Mouse (Mus musculus) limb, embryonic 13.5 days (tissue): ENCODE measurements around the gene Gm49510. TPM values are rescaled to one million over a fixed set of nuclear protein-coding genes. Genes with fewer than 3 reads are reported as not detected.
A peak's percentile ranks its signal among the peaks of the same experiment; 100 is the strongest.

Experiments used
- ATAC-seq: fragments of 200-750 bp; cut with Nextera tagmentation; 2 replicates; pipeline ENCODE4 v1.8.0; 2017; ENCODE audit warnings: low read depth, moderate number of reproducible peaks, moderate TSS enrichment; ENCODE audit not compliant: low FRiP score
- H3K27ac ChIP-seq: fragments of 300-500 bp; sonication (generic); 2 replicates; pipeline ENCODE4 v1.5.1; 2015; ENCODE audit warnings: inconsistent platforms, mild to moderate bottlenecking, moderate library complexity
- H3K27me3 ChIP-seq: fragments of 300-500 bp; sonication (generic); 2 replicates; pipeline ENCODE4 v1.6.1; 2015; ENCODE audit warnings: mild to moderate bottlenecking, inconsistent platforms
- H3K36me3 ChIP-seq: fragments of 300-500 bp; sonication (generic); 2 replicates; pipeline ENCODE4 v1.6.1; 2015; ENCODE audit warnings: inconsistent platforms, mild to moderate bottlenecking, moderate library complexity
- H3K4me1 ChIP-seq: fragments of 300-500 bp; sonication (generic); 2 replicates; pipeline ENCODE4 v1.6.1; 2015; ENCODE audit warnings: inconsistent platforms
- H3K4me2 ChIP-seq: fragments of 300-500 bp; sonication (generic); replicated peaks from 2 replicates; pipeline ENCODE4 v1.6.1; 2015; ENCODE audit warnings: inconsistent platforms, mild to moderate bottlenecking, moderate library complexity
- H3K4me3 ChIP-seq: fragments of 300-500 bp; sonication (generic); 2 replicates; pipeline ENCODE4 v1.5.1; 2015; ENCODE audit warnings: moderate library complexity, mild to moderate bottlenecking, inconsistent platforms
- H3K9ac ChIP-seq: fragments of 300-500 bp; sonication (generic); 2 replicates; pipeline ENCODE4 v1.6.1; 2015; ENCODE audit warnings: mild to moderate bottlenecking, inconsistent platforms
- H3K9me3 ChIP-seq: fragments of 300-500 bp; sonication (generic); 2 replicates; pipeline ENCODE4 v1.6.1; 2016; ENCODE audit warnings: inconsistent platforms
- WGBS: fragments of 180-500 bp; shearing (Covaris S2); methylation state at CpG from one replicate; pipeline ENCODE4 v1.1.7; 2015; 5-methylcytosine and 5-hydroxymethylcytosine counted together
- polyA plus RNA-seq: library from polyadenylated mRNA; unstranded; fragments of >200 nt; fragmentation: Nextera tagmentation; extraction: Ambion mirVana; gene quantifications from 2 replicates; pipeline ENCODE4 v1.2.1, GENCODE M21; 2015

Gm49510 gene
- polyA plus RNA-seq, 1 experiment from 2014 or later: 0.71 TPM

- Histone ChIP-seq H3K27me3 (no peaks in the 10 kb centered on the region), H3K4me3 (no peak overlapping the region)
Observed at GRCm38 (mm10) chr15:78881828-78882227, 17.6 kb upstream of the Gm49510 start.

GRCm38 (mm10) chr15:78889401-78889853 is 10.0 kb upstream of the Gm49510 start:
- Histone ChIP-seq H3K9me3 (no peaks in the 10 kb centered on the region), H3K36me3 (peaks cover 93% of the 10 kb centered on the region), H3K4me3 (no peak overlapping the region), H3K4me2 (no peak overlapping the region), H3K27me3 (no peaks in the 10 kb centered on the region), H3K27ac (no peak overlapping the region), H3K4me1 (peaks cover 12% of the 10 kb centered on the region; the same call in 1 of the 2 replicates), H3K9ac (peak overlapping the region; percentile 32; the same call in 1 of the 2 replicates)
- no peak for ATAC-seq
- 39% methylated on average over 13 of the region's 13 CpGs for WGBS

More at GRCm38 (mm10) chr15:78881828-78882227, 17.6 kb upstream of the Gm49510 start:
- no peak overlapping the region for H3K4me2 ChIP-seq
- no peaks in the 10 kb centered on the region for H3K9me3 ChIP-seq
- H3K27ac ChIP-seq: no peak overlapping the region
- H3K9ac ChIP-seq: no peak overlapping the region
- 82% methylated on average over 3 of the region's 3 CpGs for WGBS
- peaks cover 66% of the 10 kb centered on the region for H3K36me3 ChIP-seq
- peaks cover 17% of the 10 kb centered on the region for H3K4me1 ChIP-seq
- ATAC-seq: no peak

- Histone ChIP-seq H3K4me3 (no peak overlapping the region), H3K4me2 (no peak overlapping the region), H3K27ac (no peak overlapping the region), H3K4me1 (peaks cover 23% of the 10 kb centered on the region), H3K9ac (peak overlapping the region; percentile 31; the same call in 1 of the 2 replicates), H3K9me3 (no peaks in the 10 kb centered on the region), H3K36me3 (peaks cover 78% of the 10 kb centered on the region), H3K27me3 (no peaks in the 10 kb centered on the region)
- no peak for ATAC-seq
- 43% methylated on average over 7 of the region's 7 CpGs for WGBS
Observed at GRCm38 (mm10) chr15:78892440-78892839, 7.0 kb upstream of the Gm49510 start.

GRCm38 (mm10) chr15:78894726-78895125 is 4.7 kb upstream of the Gm49510 start:
- WGBS: 74% methylated on average over 13 of the region's 13 CpGs
- H3K4me3 ChIP-seq: no peak overlapping the region
- no peaks in the 10 kb centered on the region for H3K9me3 ChIP-seq
- H3K27ac ChIP-seq: peak overlapping the region; percentile 44; the same call in 1 of the 2 replicates
- peaks cover 58% of the 10 kb centered on the region for H3K36me3 ChIP-seq
- peak overlapping the region; percentile 31; the same call in 1 of the 2 replicates for H3K9ac ChIP-seq
- H3K27me3 ChIP-seq: no peaks in the 10 kb centered on the region
- 0 out of 2 replicates have a peak overlapping the region, but pooled peaks have one; percentile 3 for H3K4me2 ChIP-seq
- H3K4me1 ChIP-seq: peaks cover 41% of the 10 kb centered on the region
- ATAC-seq: no peak

- Histone ChIP-seq H3K4me3 (no peak overlapping the region), H3K9ac (peak overlapping the region; percentile 39; the same call in 1 of the 2 replicates), H3K27me3 (no peaks in the 10 kb centered on the region), H3K9me3 (no peaks in the 10 kb centered on the region), H3K36me3 (peaks cover 48% of the 10 kb centered on the region), H3K4me2 (no peak overlapping the region), H3K4me1 (peaks cover 48% of the 10 kb centered on the region), H3K27ac (no peak overlapping the region)
- WGBS: 73% methylated on average over 2 of the region's 2 CpGs
- no peak for ATAC-seq
Observed at GRCm38 (mm10) chr15:78895741-78896140, 3.7 kb upstream of the Gm49510 start.

- no peak overlapping the region for H3K27ac ChIP-seq
Observed at GRCm38 (mm10) chr15:78896149-78896548, 3.3 kb upstream of the Gm49510 start.

GRCm38 (mm10) chr15:78897488-78897887 is 2.0 kb upstream of the Gm49510 start:
- Histone ChIP-seq H3K27ac (no peak overlapping the region), H3K4me1 (peaks cover 59% of the 10 kb centered on the region), H3K4me2 (no peak overlapping the region), H3K27me3 (no peaks in the 10 kb centered on the region), H3K9me3 (no peaks in the 10 kb centered on the region), H3K36me3 (peaks cover 35% of the 10 kb centered on the region), H3K9ac (no peak overlapping the region), H3K4me3 (no peak overlapping the region)
- 91% methylated on average over 4 of the region's 4 CpGs for WGBS
- no peak for ATAC-seq

More at GRCm38 (mm10) chr15:78896149-78896548, 3.3 kb upstream of the Gm49510 start:
- Histone ChIP-seq H3K4me3 (no peak overlapping the region), H3K4me2 (no peak overlapping the region), H3K9ac (peak overlapping the region; percentile 39; the same call in 1 of the 2 replicates), H3K36me3 (peaks cover 44% of the 10 kb centered on the region), H3K9me3 (no peaks in the 10 kb centered on the region), H3K4me1 (peaks cover 52% of the 10 kb centered on the region), H3K27me3 (no peaks in the 10 kb centered on the region)
- 72% methylated on average over 3 of the region's 3 CpGs for WGBS
- ATAC-seq: no peak

- 46% methylated on average over 6 of the region's 6 CpGs for WGBS
- Histone ChIP-seq H3K9me3 (no peaks in the 10 kb centered on the region), H3K27me3 (no peaks in the 10 kb centered on the region), H3K4me1 (peaks cover 58% of the 10 kb centered on the region), H3K4me2 (peak overlapping the region; percentile 92), H3K36me3 (peaks cover 33% of the 10 kb centered on the region), H3K27ac (peak overlapping the region; percentile 1; the same call in 1 of the 2 replicates), H3K4me3 (peak overlapping the region; percentile 83), H3K9ac (peak overlapping the region; percentile 85; the same call in 1 of the 2 replicates)
- ATAC-seq: no peak
Observed at GRCm38 (mm10) chr15:78898507-78899001, 913 bp upstream of the Gm49510 start.

GRCm38 (mm10) chr15:78899740-78900584 is 495 bp downstream of the Gm49510 start, which contains the start of gene Sh3bp1:
Gene Sh3bp1 (plus strand): TSS chr15:78899768.
- Histone ChIP-seq H3K27me3 (no peaks in the 10 kb centered on the region), H3K4me3 (peak within 1 kb of the TSS; percentile 83), H3K4me2 (peak within 1 kb of the TSS; percentile 92), H3K9me3 (no peaks in the 10 kb centered on the region), H3K9ac (peak within 1 kb of the TSS; percentile 85), H3K4me1 (peaks cover 45% of the 10 kb centered on the region), H3K27ac (peak within 1 kb of the TSS; percentile 82), H3K36me3 (peaks cover 36% of the 10 kb centered on the region)
- under 1% methylated on average over 46 of the region's 47 CpGs for WGBS
- ATAC-seq: peak; percentile 58; the same call in 1 of the 2 replicates

GRCm38 (mm10) chr15:78900585-78901421 is 1.3 kb downstream of the Gm49510 start:
- H3K4me3 ChIP-seq: peak overlapping the region; percentile 83
- peak; percentile 7; the same call in 1 of the 2 replicates for ATAC-seq
- peak overlapping the region; percentile 85 for H3K9ac ChIP-seq
- H3K27me3 ChIP-seq: no peaks in the 10 kb centered on the region
- no peaks in the 10 kb centered on the region for H3K9me3 ChIP-seq
- H3K36me3 ChIP-seq: peaks cover 36% of the 10 kb centered on the region
- H3K4me1 ChIP-seq: peaks cover 44% of the 10 kb centered on the region
- 9% methylated on average over 18 of the region's 18 CpGs for WGBS
- peak overlapping the region; percentile 92 for H3K4me2 ChIP-seq
- peak overlapping the region; percentile 82 for H3K27ac ChIP-seq

GRCm38 (mm10) chr15:78901422-78901789 is 1.9 kb downstream of the Gm49510 start:
- peak overlapping the region; percentile 82; the same call in 1 of the 2 replicates for H3K27ac ChIP-seq
- H3K9me3 ChIP-seq: no peaks in the 10 kb centered on the region
- H3K4me2 ChIP-seq: peak overlapping the region; percentile 92
- H3K4me3 ChIP-seq: peak overlapping the region; percentile 83
- peaks cover 39% of the 10 kb centered on the region for H3K4me1 ChIP-seq
- H3K36me3 ChIP-seq: peaks cover 42% of the 10 kb centered on the region
- no peak for ATAC-seq
- H3K9ac ChIP-seq: peak overlapping the region; percentile 85
- H3K27me3 ChIP-seq: no peaks in the 10 kb centered on the region
- 41% methylated on average over 8 of the region's 8 CpGs for WGBS
